Mouse (Mus musculus) ES-Bruce4 (cell line): Measurements from ENCODE around the gene Prkch.

ENCODE experiments used
- CTCF ChIP-seq: IDR thresholded peaks from one replicate; pipeline ENCODE4 v1.8.1; 2011; ENCODE audit warnings: low read depth, low read length
- EP300 ChIP-seq: IDR thresholded peaks from 2 replicates; pipeline ENCODE4 v1.6.1; 2011; ENCODE audit warnings: low read depth, low read length; ENCODE audit not compliant: insufficient read depth
- POLR2A ChIP-seq: IDR thresholded peaks from one replicate; pipeline ENCODE4 v1.8.1; 2011; ENCODE audit warnings: low read length; ENCODE audit not compliant: insufficient read depth

GRCm38 (mm10) chr12:73682921-73683346 is 98.3 kb downstream of the Prkch start:
- TF ChIP-seq CTCF (no peak), POLR2A (no peak), EP300 (no peak)
